Mouse (Mus musculus) heart, embryonic 10.5 days (tissue): ENCODE results near the gene Cyp4f37. TPM values are rescaled to one million over a fixed set of nuclear protein-coding genes. Genes with fewer than 3 reads are reported as not detected.
"Not testable (repeated sequence)": the region's sequence is repeated elsewhere in the genome, so short reads cannot be mapped to it uniquely, and the experiment has no call there.

Source experiments
- DNase-seq: peaks from one replicate; pipeline ENCODE4 v3.0.0-alpha.2; 2017; ENCODE audit warnings: low spot score
- H3K27ac ChIP-seq: fragments of 300-500 bp; sonication (generic); 2 replicates; pipeline ENCODE4 v1.5.1; 2016; ENCODE audit warnings: mild to moderate bottlenecking
- H3K27me3 ChIP-seq: fragments of 300-500 bp; sonication (generic); 2 replicates; pipeline ENCODE4 v1.6.1; 2016; ENCODE audit warnings: mild to moderate bottlenecking; ENCODE audit not compliant: poor library complexity, insufficient read depth, severe bottlenecking
- H3K36me3 ChIP-seq: fragments of 300-500 bp; sonication (generic); 2 replicates; pipeline ENCODE4 v1.6.1; 2016; ENCODE audit warnings: mild to moderate bottlenecking, moderate library complexity
- H3K4me1 ChIP-seq: fragments of 300-500 bp; sonication (generic); 2 replicates; pipeline ENCODE4 v1.6.1; 2016; ENCODE audit warnings: mild to moderate bottlenecking
- H3K4me3 ChIP-seq: fragments of 300-500 bp; sonication (generic); 2 replicates; pipeline ENCODE4 v1.5.1; 2016; ENCODE audit warnings: mild to moderate bottlenecking, moderate library complexity
- H3K9me3 ChIP-seq: fragments of 300-500 bp; sonication (generic); 2 replicates; pipeline ENCODE4 v1.6.1; 2016; ENCODE audit warnings: mild to moderate bottlenecking, moderate library complexity
- WGBS: fragments of 180-500 bp; shearing (Covaris S2); methylation state at CpG from one replicate; pipeline ENCODE4 v1.1.7; 2016; 5-methylcytosine and 5-hydroxymethylcytosine counted together
- polyA plus RNA-seq: library from polyadenylated mRNA; unstranded; fragments of >200 nt; fragmentation: Nextera tagmentation; extraction: Ambion mirVana; gene quantifications from 2 replicates; pipeline ENCODE4 v1.2.1, GENCODE M21; 2016

Gene Cyp4f37
- not detected in 2 replicates for polyA plus RNA-seq

DNA sequence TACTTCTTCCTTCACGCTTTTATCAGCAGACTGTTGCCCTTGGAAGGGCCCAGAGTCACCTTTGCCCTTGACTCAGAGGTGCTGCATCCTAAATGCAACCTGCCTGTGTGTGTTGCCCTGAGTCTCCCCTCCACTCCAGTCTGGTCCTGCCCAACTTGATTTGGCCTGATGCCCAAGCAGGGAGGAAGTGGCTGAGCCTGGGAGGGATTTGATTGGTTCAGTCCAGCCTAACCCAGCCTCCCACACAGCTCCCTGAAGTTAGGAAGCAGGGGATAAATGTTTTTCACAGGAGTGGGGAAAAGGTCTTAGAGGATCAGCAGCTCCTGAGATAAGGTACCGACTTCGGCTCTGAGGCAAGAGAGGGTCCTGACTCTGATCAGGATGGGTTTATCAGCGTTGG is at the start of gene Cyp4f37:
Gene Cyp4f37 (plus strand): TSS at position 292 of the 400 bp plus-strand sequence.
- H3K4me1 ChIP-seq, H3K9me3 ChIP-seq, DNase-seq, H3K27ac ChIP-seq, H3K27me3 ChIP-seq, H3K36me3 ChIP-seq, H3K4me3 ChIP-seq: not testable (repeated sequence)
- WGBS = 59% methylated on average over 4 of the region's 4 CpGs

- H3K4me1 ChIP-seq, H3K36me3 ChIP-seq, DNase-seq, H3K27me3 ChIP-seq, H3K27ac ChIP-seq, H3K9me3 ChIP-seq, H3K4me3 ChIP-seq: not testable (repeated sequence)
- 75% methylated on average over 2 of the region's 2 CpGs for WGBS
Observed at GRCm38 (mm10) chr17:32573286-32573685, 47.8 kb upstream of the Cyp4f37 start.

- Histone ChIP-seq H3K4me1 (no peaks in the 10 kb centered on the region), H3K36me3 (no peaks in the 10 kb centered on the region), H3K27me3 (no peaks in the 10 kb centered on the region), H3K4me3 (no peak overlapping the region), H3K9me3 (no peaks in the 10 kb centered on the region), H3K27ac (no peak overlapping the region)
- 57% methylated on average over 7 of the region's 7 CpGs for WGBS
- no peak for DNase-seq
Observed at GRCm38 (mm10) chr17:32577496-32578186, 43.5 kb upstream of the Cyp4f37 start.

DNA sequence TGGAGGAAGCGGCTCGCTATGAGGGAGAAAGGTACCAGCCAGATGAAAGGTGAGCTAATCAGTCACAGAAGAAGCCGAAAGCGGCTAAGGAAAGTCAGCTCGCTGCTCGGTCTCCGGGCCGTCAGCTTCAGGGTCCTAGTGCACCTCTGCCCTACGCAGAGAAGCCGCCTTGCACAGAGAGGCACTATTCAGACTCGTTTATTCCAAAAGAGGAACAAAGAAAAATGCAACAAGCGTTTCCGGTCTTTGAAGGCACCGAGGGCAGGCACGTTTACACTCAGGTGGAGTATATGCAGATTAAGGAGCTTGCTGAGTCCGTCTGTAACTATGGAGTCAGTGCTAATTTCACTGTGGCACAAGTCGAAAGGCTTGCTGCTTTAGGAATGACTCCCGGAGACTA is 24.6 kb upstream of the Cyp4f37 start:
- Histone ChIP-seq H3K9me3 (0 out of 2 replicates have a peak, but pooled peaks cover 3% of the 10 kb centered on the region), H3K36me3 (no peaks in the 10 kb centered on the region), H3K4me1 (no peaks in the 10 kb centered on the region), H3K4me3 (no peak overlapping the region), H3K27ac (no peak overlapping the region), H3K27me3 (no peaks in the 10 kb centered on the region)
- DNase-seq = no peak
- WGBS = 83% methylated on average over 18 of the region's 18 CpGs

- H3K4me3 ChIP-seq = no peak overlapping the region
- no peaks in the 10 kb centered on the region for H3K4me1 ChIP-seq
- H3K9me3 ChIP-seq = no peaks in the 10 kb centered on the region
- no peak for DNase-seq
- H3K27ac ChIP-seq = no peak overlapping the region
- H3K36me3 ChIP-seq = no peaks in the 10 kb centered on the region
- H3K27me3 ChIP-seq = no peaks in the 10 kb centered on the region
- WGBS = 74% methylated on average over 1 of the region's 1 CpGs
Observed at GRCm38 (mm10) chr17:32608055-32608454, 13.1 kb upstream of the Cyp4f37 start.

GRCm38 (mm10) chr17:32610231-32610630 is 10.9 kb upstream of the Cyp4f37 start:
- H3K27ac ChIP-seq, H3K4me3 ChIP-seq, DNase-seq, H3K27me3 ChIP-seq, H3K36me3 ChIP-seq, H3K9me3 ChIP-seq, H3K4me1 ChIP-seq: not testable (repeated sequence)
- WGBS = 72% methylated on average over 3 of the region's 3 CpGs

DNA sequence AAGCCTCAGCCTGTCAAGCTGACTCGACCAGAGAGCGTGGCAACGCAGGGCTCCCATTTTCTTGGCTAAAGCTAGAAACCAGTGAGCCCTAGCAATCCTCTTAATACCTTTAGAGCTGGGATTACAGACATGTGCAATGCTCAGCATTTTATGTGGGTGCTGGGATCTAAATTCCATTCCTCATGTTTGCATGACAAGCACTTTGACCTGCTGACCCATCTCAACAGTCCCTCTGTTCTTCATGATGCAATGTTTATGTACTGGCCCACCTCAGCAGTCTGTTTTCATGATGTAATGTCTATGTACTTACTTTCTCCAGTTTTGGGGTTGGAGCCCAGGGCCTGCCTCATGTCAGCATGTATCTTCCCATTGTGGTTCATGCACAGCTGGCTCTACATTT is 10.2 kb upstream of the Cyp4f37 start:
- Histone ChIP-seq H3K4me1 (no peaks in the 10 kb centered on the region), H3K9me3 (no peaks in the 10 kb centered on the region), H3K27me3 (no peaks in the 10 kb centered on the region), H3K36me3 (no peaks in the 10 kb centered on the region), H3K4me3 (no peak overlapping the region), H3K27ac (no peak overlapping the region)
- WGBS = 79% methylated on average over 3 of the region's 3 CpGs
- DNase-seq = no peak

DNA sequence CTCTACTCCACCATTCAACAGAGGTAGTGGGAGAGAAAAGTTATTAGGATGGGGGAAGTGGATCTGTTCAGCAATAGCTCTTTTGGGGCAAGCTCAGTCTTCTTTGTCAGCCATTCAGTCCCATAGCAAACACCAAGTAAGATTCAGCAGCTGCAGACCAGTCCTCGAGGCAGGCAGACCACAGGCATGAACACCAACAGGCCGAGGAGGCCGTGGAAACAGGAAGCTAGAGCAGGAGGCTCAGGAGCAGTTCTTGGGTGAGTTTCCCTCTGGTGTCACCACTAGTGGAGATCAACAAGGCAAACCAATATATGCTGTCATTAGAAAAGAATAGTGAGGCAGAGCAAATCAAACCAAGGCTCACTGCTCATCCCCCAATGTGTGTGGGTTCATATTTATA is 8.7 kb upstream of the Cyp4f37 start:
- H3K27ac ChIP-seq = no peak overlapping the region
- H3K27me3 ChIP-seq = no peaks in the 10 kb centered on the region
- no peaks in the 10 kb centered on the region for H3K4me1 ChIP-seq
- 58% methylated on average over 3 of the region's 3 CpGs for WGBS
- no peak overlapping the region for H3K4me3 ChIP-seq
- H3K9me3 ChIP-seq = no peaks in the 10 kb centered on the region
- no peak for DNase-seq
- H3K36me3 ChIP-seq = no peaks in the 10 kb centered on the region

DNA sequence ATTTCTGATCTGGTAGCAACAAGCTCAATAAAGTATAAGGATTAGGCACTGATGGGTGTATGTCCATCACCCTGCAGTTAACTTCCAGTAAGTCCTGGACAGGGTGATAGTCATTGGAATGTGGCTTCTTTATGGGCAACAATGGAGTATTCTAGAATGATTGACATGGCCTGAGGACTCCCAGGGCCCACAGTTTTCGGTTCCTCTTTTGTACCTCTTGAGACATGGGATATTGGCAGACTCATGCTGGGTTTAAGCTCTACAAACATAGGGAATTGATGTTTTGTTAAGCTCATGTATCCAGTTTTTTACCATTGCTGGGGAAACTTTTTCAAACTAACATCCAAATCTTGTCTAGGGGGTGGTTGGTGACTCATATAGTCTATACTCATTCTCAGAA is 3.9 kb upstream of the Cyp4f37 start:
- 64% methylated on average over 1 of the region's 1 CpGs for WGBS
- H3K9me3 ChIP-seq = peaks cover 6% of the 10 kb centered on the region; the same call in 1 of the 2 replicates
- DNase-seq = no peak
- H3K36me3 ChIP-seq = no peaks in the 10 kb centered on the region
- H3K4me1 ChIP-seq = no peaks in the 10 kb centered on the region
- H3K27me3 ChIP-seq = no peaks in the 10 kb centered on the region
- no peak overlapping the region for H3K27ac ChIP-seq
- H3K4me3 ChIP-seq = no peak overlapping the region

DNA sequence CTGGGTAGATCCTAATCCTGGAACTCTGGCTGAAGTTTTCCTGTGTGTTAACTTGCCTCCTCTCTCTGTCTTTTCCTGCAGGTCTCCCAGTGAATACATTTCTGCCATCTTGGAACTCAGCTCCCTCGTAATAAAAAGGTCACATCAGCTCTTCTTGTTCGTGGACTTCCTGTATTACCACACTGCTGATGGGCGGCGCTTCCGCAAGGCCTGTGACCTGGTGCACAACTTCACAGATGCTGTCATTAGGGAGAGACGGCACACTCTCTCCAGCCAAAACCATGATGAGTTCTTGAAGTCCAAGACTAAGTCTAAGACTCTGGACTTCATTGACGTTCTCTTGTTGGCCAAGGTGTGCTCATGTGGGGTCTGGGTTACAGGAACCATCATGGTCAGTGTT is 8.6 kb downstream of the Cyp4f37 start:
- H3K27me3 ChIP-seq, H3K4me3 ChIP-seq, H3K36me3 ChIP-seq, H3K9me3 ChIP-seq, H3K27ac ChIP-seq, DNase-seq, H3K4me1 ChIP-seq: not testable (repeated sequence)
- WGBS = 83% methylated on average over 7 of the region's 7 CpGs

GRCm38 (mm10) chr17:32631936-32632335 is 10.8 kb downstream of the Cyp4f37 start:
- Histone ChIP-seq H3K36me3 (no peaks in the 10 kb centered on the region), H3K27me3 (no peaks in the 10 kb centered on the region), H3K27ac (no peak overlapping the region), H3K4me1 (no peaks in the 10 kb centered on the region), H3K9me3 (no peaks in the 10 kb centered on the region), H3K4me3 (no peak overlapping the region)
- 71% methylated on average over 3 of the region's 3 CpGs for WGBS
- no peak for DNase-seq

GRCm38 (mm10) chr17:32634242-32634971 is 13.3 kb downstream of the Cyp4f37 start:
- not testable (repeated sequence) for DNase-seq
- 84% methylated on average over 9 of the region's 9 CpGs for WGBS

GRCm38 (mm10) chr17:32634972-32635314 is 13.8 kb downstream of the Cyp4f37 start:
- DNase-seq = peak; percentile 88
- no peaks in the 10 kb centered on the region for H3K9me3 ChIP-seq
- no peaks in the 10 kb centered on the region for H3K4me1 ChIP-seq
- 2% methylated on average over 17 of the region's 17 CpGs for WGBS
- H3K27ac ChIP-seq = peak overlapping the region; percentile 49; the same call in 1 of the 2 replicates
- no peaks in the 10 kb centered on the region for H3K36me3 ChIP-seq
- H3K4me3 ChIP-seq = peak overlapping the region; percentile 52
- no peaks in the 10 kb centered on the region for H3K27me3 ChIP-seq

More at GRCm38 (mm10) chr17:32634242-32634971, 13.3 kb downstream of the Cyp4f37 start:
- H3K4me1 ChIP-seq, H3K36me3 ChIP-seq, H3K9me3 ChIP-seq, H3K27me3 ChIP-seq: not testable (repeated sequence)
- Histone ChIP-seq H3K27ac (peak overlapping the region; percentile 49; the same call in 1 of the 2 replicates), H3K4me3 (peak overlapping the region; percentile 52)
